Mouse (Mus musculus) small intestine, adult 2 months (tissue): ENCODE measurements around the gene Gm10065. TPM values are rescaled to one million over a fixed set of nuclear protein-coding genes. Genes with fewer than 3 reads are reported as not detected.
A peak's percentile ranks its signal among the peaks of the same experiment; 100 is the strongest.

ENCODE experiments used
- H3K27ac ChIP-seq: fragments of 200-500 bp; 2 replicates; pipeline ENCODE4 v1.5.1; 2012; ENCODE audit warnings: low read depth, low read length, control low read depth, inconsistent platforms; ENCODE audit not compliant: insufficient read depth
- H3K27me3 ChIP-seq: fragments of 200-500 bp; 2 replicates; pipeline ENCODE4 v1.6.1; 2012; ENCODE audit warnings: mild to moderate bottlenecking, moderate library complexity, low read length, inconsistent platforms; ENCODE audit not compliant: control insufficient read depth, insufficient read depth
- H3K36me3 ChIP-seq: fragments of 200-500 bp; 2 replicates; pipeline ENCODE4 v1.6.1; 2012; ENCODE audit warnings: mild to moderate bottlenecking, low read length, control low read depth, inconsistent platforms; ENCODE audit not compliant: control insufficient read depth, insufficient read depth
- H3K4me1 ChIP-seq: fragments of 200-500 bp; 2 replicates; pipeline ENCODE4 v1.6.1; 2012; ENCODE audit warnings: low read length, inconsistent platforms, mixed read lengths; ENCODE audit not compliant: control insufficient read depth, insufficient read depth, insufficient read length
- H3K4me3 ChIP-seq: fragments of 200-500 bp; 2 replicates; pipeline ENCODE4 v1.5.1; 2012; ENCODE audit warnings: low read depth, mild to moderate bottlenecking, control low read depth, inconsistent platforms, low read length, moderate library complexity
- CTCF ChIP-seq: fragments of 200-500 bp; IDR thresholded peaks from 2 replicates; pipeline ENCODE4 v1.5.1; 2012; ENCODE audit warnings: low read depth, mild to moderate bottlenecking, control low read depth, inconsistent platforms, low read length, moderate library complexity, mixed read lengths; ENCODE audit not compliant: insufficient replicate concordance, insufficient read length; ENCODE audit errors: extremely low read depth
- POLR2A ChIP-seq: fragments of 200-500 bp; IDR thresholded peaks from 2 replicates; pipeline ENCODE4 v1.6.1; 2012; ENCODE audit warnings: low read depth, mild to moderate bottlenecking, control low read depth, inconsistent platforms, low read length, moderate library complexity
- WGBS: fragments of 180-500 bp; shearing (Covaris S2); methylation state at CpG from one replicate; pipeline ENCODE4 v1.1.7; 2018; 5-methylcytosine and 5-hydroxymethylcytosine counted together
- polyA plus RNA-seq: library from polyadenylated mRNA; depleted of rRNA; stranded (reverse); fragments of >200 nt; gene quantifications from 2 replicates; pipeline ENCODE4 v1.2.3, GENCODE M21; 2012; rRNA removed

Gm10065 gene
- polyA plus RNA-seq, 1 experiment, result not detected

DNA sequence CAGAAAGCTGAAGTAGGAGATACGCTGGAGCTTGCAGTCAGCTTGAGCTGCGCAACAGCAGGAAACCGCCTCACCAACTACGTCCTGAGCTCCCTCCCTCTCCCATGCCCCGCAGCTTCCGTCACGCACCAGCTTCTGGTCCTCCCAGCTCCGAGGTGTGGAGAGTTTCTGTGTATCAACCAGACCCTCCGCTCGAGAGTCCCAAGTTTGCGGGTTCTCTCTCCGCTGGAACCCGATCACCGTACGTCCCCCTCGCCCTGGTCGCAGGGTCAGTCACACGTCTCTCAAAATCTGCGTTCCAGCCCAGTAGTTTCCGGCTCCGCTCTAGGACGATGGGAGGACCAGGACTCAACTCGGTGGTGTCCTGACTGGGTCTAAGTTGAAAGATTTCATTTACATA is 25.8 kb downstream of the Gm10065 start, which contains the start of gene Zscan26:
Zscan26 (minus strand) TSS at position 282 of the 400 bp plus-strand sequence.
- H3K27me3 ChIP-seq, result no peaks in the 10 kb centered on the region
- WGBS, result under 1% methylated on average over 23 of the region's 23 CpGs

DNA sequence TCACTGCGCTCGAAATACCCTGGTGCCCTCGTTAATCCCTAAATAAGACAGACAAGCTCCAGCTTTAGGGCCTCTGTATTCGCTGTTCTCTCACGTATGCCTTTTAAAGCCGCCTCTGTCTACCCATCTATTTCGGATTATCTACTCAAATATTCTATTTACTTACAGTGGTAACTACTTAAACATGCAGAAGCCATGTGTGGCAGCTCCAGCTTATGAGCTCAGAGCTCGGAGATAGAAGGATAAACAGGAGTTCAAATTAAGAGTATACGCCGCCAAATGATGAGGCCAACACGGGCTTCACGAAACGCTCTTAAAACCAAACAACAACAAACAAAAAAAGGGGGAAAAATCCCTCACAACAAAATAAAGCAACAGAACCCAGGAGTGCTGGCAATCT is 26.2 kb downstream of the Gm10065 start:
- Histone ChIP-seq H3K4me1 (peaks cover 6% of the 10 kb centered on the region), H3K36me3 (peaks cover 1% of the 10 kb centered on the region; the same call in 1 of the 2 replicates), H3K4me3 (peak overlapping the region; percentile 86), H3K27ac (peak overlapping the region; percentile 54), H3K27me3 (no peaks in the 10 kb centered on the region)
- TF ChIP-seq POLR2A (no peak), CTCF (no peak)
- WGBS, result under 1% methylated on average over 13 of the region's 13 CpGs

More for the DNA sequence above, 25.8 kb downstream of the Gm10065 start, which contains the start of gene Zscan26:
- Histone ChIP-seq H3K36me3 (no peaks in the 10 kb centered on the region; the same call in 1 of the 2 replicates), H3K4me1 (peaks cover 4% of the 10 kb centered on the region; the same call in 1 of the 2 replicates), H3K4me3 (peak within 1 kb of the TSS; percentile 86), H3K27ac (peak within 1 kb of the TSS; percentile 54)
- TF ChIP-seq POLR2A (peak; percentile 76), CTCF (no peak)

DNA sequence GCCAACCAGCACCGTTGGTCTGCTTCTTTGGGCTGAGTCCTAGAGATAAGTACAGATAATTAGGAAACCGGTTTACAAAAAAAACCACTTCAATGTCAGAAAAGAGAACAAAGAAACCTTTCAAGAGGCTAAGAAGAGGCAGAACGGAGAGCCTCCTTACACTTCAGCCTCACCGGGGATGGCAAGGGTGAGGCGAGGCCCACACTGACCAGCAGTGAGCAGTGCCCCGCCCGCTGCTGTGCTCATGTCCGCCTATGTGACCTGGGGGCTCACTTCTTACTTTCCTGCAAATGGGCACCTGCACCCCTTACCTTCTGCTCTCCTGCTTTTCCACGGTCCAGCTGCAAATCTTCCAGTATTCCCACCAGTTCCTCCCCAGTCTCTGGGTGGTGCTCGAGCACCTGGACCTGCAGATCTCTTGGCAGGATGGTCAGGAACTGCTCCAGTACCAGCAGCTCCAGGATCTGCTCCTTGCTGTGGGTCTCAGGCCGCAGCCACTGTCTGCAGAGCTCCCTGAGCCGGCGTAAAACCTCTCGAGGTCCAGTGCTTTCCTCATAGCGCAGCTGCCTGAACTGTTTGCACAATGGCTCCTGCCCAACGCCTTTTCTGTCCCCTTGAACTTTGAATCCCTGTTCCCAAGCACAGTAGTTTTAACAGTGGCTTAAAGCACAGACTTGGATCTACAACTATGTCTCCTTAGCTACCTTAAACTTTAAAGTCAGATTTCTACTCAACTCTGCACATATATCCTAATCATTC is 31.2 kb downstream of the Gm10065 start:
- WGBS, result 39% methylated on average over 16 of the region's 16 CpGs
- H3K27me3 ChIP-seq, result no peaks in the 10 kb centered on the region
- H3K27ac ChIP-seq, result no peak overlapping the region
- TF ChIP-seq POLR2A, result no peak
- no peak for TF ChIP-seq CTCF
- H3K4me3 ChIP-seq, result no peak overlapping the region
- H3K36me3 ChIP-seq, result peaks cover 34% of the 10 kb centered on the region
- H3K4me1 ChIP-seq, result peaks cover 9% of the 10 kb centered on the region

DNA sequence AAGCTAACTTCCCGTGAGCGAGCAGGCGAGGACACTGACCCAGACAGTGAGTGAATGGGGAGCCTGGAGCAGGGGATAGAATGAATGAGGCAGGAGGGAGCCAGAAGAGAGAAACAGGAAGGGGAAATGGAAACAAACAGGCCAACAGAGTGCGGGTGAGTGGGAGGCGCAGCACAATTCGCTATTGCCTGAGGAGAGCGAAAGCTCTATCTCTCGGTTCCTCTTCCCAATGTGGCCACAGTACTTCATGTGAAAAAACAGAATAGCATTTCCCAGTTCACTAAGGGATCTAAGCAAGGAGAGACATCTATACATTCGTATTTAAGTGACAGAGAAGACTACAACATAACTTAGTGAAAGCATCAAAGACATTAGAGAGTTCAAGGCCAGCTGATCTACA is 32.4 kb downstream of the Gm10065 start:
- Histone ChIP-seq H3K4me1 (peaks cover 5% of the 10 kb centered on the region), H3K36me3 (peaks cover 34% of the 10 kb centered on the region), H3K4me3 (no peak overlapping the region), H3K27ac (no peak overlapping the region), H3K27me3 (no peaks in the 10 kb centered on the region)
- TF ChIP-seq CTCF, result no peak
- TF ChIP-seq POLR2A, result no peak
- WGBS, result 80% methylated on average over 9 of the region's 9 CpGs

GRCm38 (mm10) chr13:21441207-21441572 is 38.1 kb downstream of the Gm10065 start:
- WGBS, result 28% methylated on average over 10 of the region's 10 CpGs
- TF ChIP-seq CTCF (no peak), POLR2A (no peak)
- H3K27me3 ChIP-seq, result no peaks in the 10 kb centered on the region
- H3K27ac ChIP-seq, result 0 out of 2 replicates have a peak overlapping the region, but pooled peaks have one; percentile 10
- H3K4me3 ChIP-seq, result peak overlapping the region; percentile 72
- peaks cover 20% of the 10 kb centered on the region for H3K36me3 ChIP-seq
- H3K4me1 ChIP-seq, result peaks cover 2% of the 10 kb centered on the region

DNA sequence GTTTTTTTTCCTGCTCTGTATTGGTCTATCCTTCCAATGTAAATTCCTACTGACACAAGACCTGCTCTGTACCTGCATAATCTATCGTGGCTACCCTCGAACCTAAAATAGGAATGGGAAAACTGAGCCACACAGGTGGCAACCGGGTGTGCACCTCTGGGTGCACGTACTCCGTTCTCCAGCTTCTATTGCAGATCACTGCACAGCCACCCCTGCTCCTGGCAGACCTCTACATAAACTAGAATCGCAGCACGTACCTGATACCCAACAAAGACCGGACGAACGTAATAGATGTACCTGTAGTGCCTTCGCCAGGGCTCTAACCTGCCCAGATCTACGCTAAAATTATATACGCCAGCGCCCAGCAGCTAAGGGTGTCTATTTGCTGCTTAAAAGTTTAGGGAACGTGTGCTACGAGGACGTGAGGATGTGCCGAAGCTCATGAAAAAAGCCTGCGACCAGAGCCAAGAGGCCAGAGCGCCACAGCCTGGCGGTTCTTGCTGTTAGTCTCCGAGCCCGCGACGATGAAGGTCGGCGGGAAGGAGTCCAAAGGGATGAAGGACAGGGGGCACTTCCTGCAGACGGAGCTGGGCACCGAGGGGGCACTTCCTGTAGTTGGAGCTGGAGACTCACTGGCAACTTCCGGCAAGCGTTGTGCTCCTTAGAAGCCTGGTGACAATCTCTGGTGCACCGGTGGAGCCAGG is 38.6 kb downstream of the Gm10065 start, which contains the start of gene Pgbd1:
Pgbd1 (minus strand) TSS at position 556 of the 704 bp plus-strand sequence.
- TF ChIP-seq POLR2A (no peak), CTCF (no peak)
- H3K27ac ChIP-seq, result peak within 1 kb of the TSS; percentile 10; the same call in 1 of the 2 replicates
- 1% methylated on average over 32 of the region's 32 CpGs for WGBS
- H3K4me3 ChIP-seq, result peak within 1 kb of the TSS; percentile 72
- peaks cover 17% of the 10 kb centered on the region for H3K36me3 ChIP-seq
- H3K27me3 ChIP-seq, result no peaks in the 10 kb centered on the region
- H3K4me1 ChIP-seq, result peaks cover 2% of the 10 kb centered on the region

DNA sequence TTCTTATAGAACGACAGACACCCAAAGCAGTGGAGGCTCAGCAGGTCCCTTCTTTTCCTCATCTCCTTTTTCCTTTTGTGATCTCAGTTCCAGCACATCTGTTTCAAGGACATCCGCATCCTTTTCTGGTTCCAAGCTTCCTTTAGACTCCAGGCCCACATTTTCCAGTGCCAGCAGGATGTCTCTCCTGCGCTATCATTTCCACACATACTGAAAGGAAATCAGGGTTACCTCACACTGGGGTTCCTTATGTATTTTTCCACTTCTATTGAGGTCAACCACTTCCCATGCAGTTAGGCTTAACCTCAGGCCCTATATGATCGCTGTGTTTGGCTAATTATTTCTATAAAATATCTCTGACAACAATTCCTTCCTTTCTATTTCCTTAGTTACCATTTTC is 43.8 kb downstream of the Gm10065 start:
- H3K4me1 ChIP-seq, result peaks cover 2% of the 10 kb centered on the region; the same call in 1 of the 2 replicates
- no peak overlapping the region for H3K27ac ChIP-seq
- TF ChIP-seq POLR2A (no peak), CTCF (no peak)
- H3K4me3 ChIP-seq, result no peak overlapping the region
- H3K36me3 ChIP-seq, result no peaks in the 10 kb centered on the region
- no peaks in the 10 kb centered on the region for H3K27me3 ChIP-seq
- 88% methylated on average over 4 of the region's 4 CpGs for whole genome bisulfite sequencing

Other genes with a start within 250 kb of the Gm10065 start
- not detected in 2 replicates for gene Gpx5, start 186.7 kb downstream of the Gm10065 start, polyA plus RNA-seq
- gene Gpx6, start 167.3 kb downstream of the Gm10065 start, polyA plus RNA-seq, result not detected in 2 replicates
- not detected in 2 replicates for gene Olfr1367, start 132.5 kb downstream of the Gm10065 start, polyA plus RNA-seq
- 0.13 and 0.38 TPM in 2 replicates for gene Zscan12, start 116.6 kb downstream of the Gm10065 start, polyA plus RNA-seq
- 7.6 and 11.7 TPM in 2 replicates for gene Zkscan3, start 76.7 kb downstream of the Gm10065 start, polyA plus RNA-seq
- gene Pgbd1, start 38.4 kb downstream of the Gm10065 start, polyA plus RNA-seq, result 0.30 TPM in 1 of 2 replicates, not detected in the other
- gene Zscan26, start 25.7 kb downstream of the Gm10065 start, polyA plus RNA-seq, result 1.9 and 3.1 TPM in 2 replicates
- gene Nkapl, start 10.9 kb downstream of the Gm10065 start, polyA plus RNA-seq, result 0.08 TPM in 1 of 2 replicates, not detected in the other
- 0.06 and 0.16 TPM in 2 replicates for gene Zkscan4, start 534 bp downstream of the Gm10065 start, polyA plus RNA-seq
- 0.08 TPM in 1 of 2 replicates, not detected in the other for gene AK157302, start 15.8 kb upstream of the Gm10065 start, polyA plus RNA-seq
- gene Gm11273, start 22.0 kb upstream of the Gm10065 start, polyA plus RNA-seq, result 11.1 and 22.1 TPM in 2 replicates
- 0.66 and 0.79 TPM in 2 replicates for gene Zkscan8, start 51.7 kb upstream of the Gm10065 start, polyA plus RNA-seq
- gene Olfr1366, start 63.4 kb upstream of the Gm10065 start, polyA plus RNA-seq, result not detected in 2 replicates
- not detected in 2 replicates for gene Olfr1535, start 80.5 kb upstream of the Gm10065 start, polyA plus RNA-seq
- not detected in 2 replicates for gene Olfr1364, start 102.3 kb upstream of the Gm10065 start, polyA plus RNA-seq
- gene Olfr1362, start 134.6 kb upstream of the Gm10065 start, polyA plus RNA-seq, result not detected in 2 replicates
- gene Olfr11, start 163.1 kb upstream of the Gm10065 start, polyA plus RNA-seq, result not detected in 2 replicates
- gene Olfr1361, start 183.9 kb upstream of the Gm10065 start, polyA plus RNA-seq, result not detected in 2 replicates
- not detected in 2 replicates for gene Olfr1360, start 198.0 kb upstream of the Gm10065 start, polyA plus RNA-seq
- not detected in 2 replicates for gene Olfr1359, start 218.7 kb upstream of the Gm10065 start, polyA plus RNA-seq
- gene Hist1h2bl, start 236.7 kb upstream of the Gm10065 start, polyA plus RNA-seq, result 10.7 and 15.7 TPM in 2 replicates
- 66.1 and 104 TPM in 2 replicates for gene Hist1h2ai, start 237.0 kb upstream of the Gm10065 start, polyA plus RNA-seq
- gene Hist1h3h, start 238.2 kb upstream of the Gm10065 start, polyA plus RNA-seq, result 79.4 and 100 TPM in 2 replicates
- 4.7 and 7.1 TPM in 2 replicates for gene Hist1h2bm, start 242.6 kb upstream of the Gm10065 start, polyA plus RNA-seq